Mouse (Mus musculus) lung, postnatal 14 days (tissue): ENCODE results near the gene Adam1b.
"Not testable (repeated sequence)": the region's sequence is repeated elsewhere in the genome, so short reads cannot be mapped to it uniquely, and the experiment has no call there.

ENCODE experiments used
- DNase-seq: peaks from one replicate; pipeline ENCODE4 v3.0.0; 2021

Gene Adam1b

DNA sequence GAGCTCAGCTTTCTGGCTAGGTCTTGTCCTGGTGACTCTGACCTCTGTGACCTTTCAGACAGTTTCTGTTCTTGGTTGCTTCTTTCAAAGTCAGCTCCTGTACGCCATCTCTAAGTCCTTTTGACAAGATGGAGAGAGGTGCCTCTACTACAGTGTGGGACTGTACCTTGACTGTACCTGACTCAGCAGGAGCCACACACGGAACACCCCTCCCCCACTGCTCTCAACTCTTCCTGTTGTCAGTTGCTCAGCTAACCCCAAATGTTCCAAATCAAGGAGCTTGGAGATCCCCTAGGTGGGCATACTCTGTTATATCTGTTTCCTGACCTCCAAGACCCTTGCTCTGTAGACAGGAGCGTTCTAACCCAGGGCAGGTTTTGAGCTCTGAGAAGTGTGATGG lies at the start of gene Adam1b:
Adam1b (minus strand) TSS at position 205 of the 400 bp plus-strand sequence.
- DNase-seq = no peak

DNA sequence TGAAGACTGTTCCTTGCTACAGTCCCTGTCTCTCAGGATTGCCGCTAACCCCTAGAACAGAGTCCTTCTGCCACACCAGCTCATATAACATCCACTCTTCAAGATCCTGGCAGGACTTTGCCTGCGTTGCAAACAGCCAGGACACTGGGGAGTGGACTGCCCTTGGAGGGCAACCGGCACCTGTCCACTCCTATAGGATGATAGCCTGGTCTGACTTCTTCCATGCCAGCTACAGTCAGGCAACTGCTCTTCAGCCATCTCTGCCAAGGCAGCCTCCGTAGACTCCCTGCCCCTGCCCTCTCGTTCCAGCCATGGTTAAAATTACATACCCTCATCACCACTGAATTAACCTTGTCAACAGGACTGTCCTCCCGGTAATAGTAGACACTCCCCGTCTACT lies 46.0 kb upstream of the Adam1b start:
- DNase-seq = no peak

DNA sequence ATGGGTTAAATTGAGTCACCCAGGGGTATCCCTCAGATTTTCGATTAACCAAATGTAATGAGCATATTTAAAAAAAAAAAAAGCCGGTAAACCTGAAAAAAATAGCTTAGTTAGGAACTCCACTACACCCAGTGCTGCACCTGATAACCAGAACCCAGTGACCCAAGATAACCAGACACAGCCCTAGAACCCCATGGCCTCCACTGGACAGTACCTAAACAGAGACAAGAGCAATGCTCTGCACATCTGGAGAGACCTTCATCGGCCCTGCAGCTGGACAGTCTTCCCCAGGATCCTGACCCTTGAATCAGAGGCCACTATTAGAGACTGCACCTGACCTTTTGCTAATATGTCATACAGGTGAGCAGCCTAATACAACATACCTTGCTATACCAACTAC lies 43.8 kb upstream of the Adam1b start:
- no peak for DNase-seq

DNA sequence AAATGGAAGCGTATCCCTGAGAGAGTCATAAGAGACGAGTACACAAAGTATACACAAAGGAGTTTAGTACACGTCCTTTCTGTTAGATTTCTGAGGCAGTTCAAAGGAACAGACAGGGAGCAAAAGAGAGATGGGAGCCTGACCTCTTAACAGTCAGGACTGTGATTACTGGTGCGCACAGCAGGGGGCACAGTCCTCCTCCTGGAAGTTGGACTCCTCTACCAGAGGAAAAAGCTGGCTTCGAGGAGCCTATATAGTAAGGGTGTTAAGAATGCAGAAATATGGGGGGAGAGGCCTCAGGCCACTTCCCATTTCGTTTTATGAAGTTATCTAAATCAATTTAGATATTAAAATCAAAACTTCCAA lies 43.3 kb upstream of the Adam1b start:
- DNase-seq = peak; percentile 57

DNA sequence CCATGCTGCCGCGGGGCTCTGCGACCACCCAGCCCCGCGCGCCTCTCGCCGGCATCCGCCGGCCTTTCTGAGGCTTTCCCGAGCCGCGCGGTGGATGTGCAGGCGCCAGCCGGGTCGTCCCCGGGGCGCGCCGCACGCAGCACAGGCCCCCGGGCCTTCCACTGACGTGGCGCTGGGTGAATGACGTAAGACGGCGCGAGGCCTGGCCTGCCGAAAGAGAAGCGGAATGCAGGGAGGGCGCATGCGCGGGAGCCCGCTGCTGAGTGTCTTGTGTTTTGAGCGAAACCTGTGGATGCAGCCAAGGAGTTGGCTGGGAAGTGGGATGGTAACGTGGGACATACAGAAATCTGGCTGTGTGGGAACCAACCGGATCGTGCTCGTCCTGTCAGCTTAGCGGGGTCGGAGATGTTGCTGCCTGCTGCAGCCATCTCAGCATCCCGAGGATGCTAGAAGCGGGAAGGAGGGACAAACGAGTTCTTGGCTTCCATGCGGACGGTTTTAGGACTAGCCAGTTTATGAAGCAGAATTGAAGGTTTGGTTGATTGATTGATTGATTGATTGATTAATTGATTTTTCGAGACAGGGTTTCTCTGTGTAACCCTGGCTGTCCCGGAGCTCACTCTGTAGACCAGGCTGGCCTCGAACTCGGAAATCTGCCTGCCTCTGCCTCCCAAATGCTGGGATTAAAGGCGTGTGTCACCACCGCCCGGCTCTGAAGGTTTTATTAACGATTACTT lies 42.7 kb upstream of the Adam1b start, which contains the start of gene Mapkapk5:
Mapkapk5 (minus strand) TSS at position 113 of the 737 bp plus-strand sequence.
- peak; percentile 98 for DNase-seq

DNA sequence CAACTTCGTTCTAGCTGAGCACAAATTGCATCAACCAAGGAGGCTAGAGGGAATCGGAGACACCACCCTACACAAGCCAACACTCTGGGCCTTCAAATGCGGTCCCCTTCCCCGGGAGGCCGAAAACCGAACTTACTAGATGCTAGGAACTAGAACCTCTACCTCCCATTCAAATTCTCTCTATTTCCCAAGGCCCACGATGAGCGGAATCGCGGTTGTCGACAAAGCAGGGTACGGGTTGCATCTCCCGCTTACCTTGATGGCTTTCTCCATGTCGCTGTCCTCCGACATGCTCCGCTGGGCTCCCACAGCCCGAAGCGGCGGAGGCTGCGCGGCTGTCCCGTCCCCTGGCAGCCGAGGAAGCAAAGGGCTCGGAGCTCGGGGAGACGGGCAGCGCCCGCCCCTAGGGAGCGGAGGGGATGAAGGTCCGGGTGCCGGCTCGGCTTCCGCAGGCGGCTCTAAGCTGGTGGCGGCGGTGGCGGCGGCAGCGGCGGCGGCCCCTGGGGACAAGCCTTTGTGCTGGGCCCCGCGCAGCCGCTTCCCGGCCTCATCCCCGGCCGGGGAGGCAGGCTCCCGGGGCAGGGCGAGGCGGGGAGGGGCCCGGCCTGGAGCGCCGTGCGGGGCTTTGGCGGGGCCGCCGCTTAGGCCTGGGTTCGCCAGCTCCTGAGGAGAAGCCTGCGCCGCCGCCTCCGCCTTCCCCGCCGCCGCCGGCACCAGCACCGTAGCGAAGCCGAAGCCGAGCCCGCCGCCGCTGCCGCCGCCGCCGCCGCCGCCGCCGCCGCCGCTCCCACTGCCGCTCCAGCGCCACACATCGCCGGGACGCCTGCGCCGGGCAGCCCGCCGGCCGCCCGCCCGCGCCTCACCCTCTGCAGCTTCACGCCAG lies 41.9 kb upstream of the Adam1b start, which contains the start of the genes Adam1a and Gm42878:
Adam1a (minus strand) TSS at position 573 of the 883 bp plus-strand sequence.
Gm42878 (minus strand) TSS at position 573 of the 883 bp plus-strand sequence.
- DNase-seq = peak; percentile 41

DNA sequence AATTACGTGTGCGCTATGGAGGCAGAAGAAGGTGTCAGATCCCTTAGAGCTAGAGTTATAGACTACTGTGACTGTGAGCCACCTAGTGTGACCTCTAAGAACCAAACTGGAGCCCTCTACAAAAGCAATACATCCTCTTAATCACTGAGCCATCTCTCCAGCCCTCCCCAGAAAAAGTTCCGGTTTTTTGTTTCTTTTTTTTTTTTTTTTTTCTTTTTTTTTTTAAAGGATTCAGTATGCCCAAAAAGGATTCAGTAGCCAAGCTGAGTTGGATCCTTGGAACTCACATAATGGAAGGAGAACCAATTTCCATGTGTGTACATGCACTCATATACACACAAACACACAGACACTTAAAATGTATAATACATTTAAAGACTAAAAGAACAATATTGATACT lies 40.1 kb upstream of the Adam1b start:
- DNase-seq = no peak

DNA sequence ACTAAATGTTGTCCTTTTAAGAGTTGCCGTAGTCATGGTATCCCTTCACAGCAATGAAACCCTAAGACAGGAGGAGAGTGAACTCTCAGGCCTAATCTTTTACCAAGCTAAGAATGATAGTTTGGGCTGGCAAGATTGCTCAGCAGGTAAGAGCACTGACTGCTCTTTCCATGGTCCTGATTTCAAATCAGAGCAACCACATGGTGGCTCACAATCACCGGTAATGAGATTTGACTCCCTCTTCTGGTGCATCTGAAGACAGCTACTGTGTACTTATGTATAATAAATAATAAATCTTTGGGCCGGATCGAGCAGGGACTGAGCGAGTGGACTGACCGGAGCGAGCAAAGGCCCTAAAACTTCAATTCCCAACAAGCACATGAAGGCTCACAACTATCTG lies 38.0 kb upstream of the Adam1b start:
- DNase-seq = no peak

DNA sequence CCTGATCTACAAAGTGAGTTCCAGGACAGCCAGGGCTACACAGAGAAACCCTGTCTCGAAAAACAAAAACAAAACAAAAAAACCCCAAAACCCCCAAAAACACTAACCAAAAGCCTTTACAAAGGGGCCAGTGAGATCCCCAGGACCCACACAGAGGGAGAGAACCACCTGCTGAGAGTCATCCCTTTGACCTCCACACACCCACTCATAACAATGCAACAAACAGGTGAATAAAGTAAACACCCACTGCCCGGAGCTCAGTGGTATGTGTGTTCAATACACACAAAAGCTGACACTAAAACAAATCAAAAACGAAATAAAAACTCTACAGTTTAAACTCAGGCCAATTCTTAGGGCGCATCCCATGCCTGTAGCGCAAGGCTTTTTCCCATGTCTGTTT lies 36.8 kb upstream of the Adam1b start:
- DNase-seq = no peak

DNA sequence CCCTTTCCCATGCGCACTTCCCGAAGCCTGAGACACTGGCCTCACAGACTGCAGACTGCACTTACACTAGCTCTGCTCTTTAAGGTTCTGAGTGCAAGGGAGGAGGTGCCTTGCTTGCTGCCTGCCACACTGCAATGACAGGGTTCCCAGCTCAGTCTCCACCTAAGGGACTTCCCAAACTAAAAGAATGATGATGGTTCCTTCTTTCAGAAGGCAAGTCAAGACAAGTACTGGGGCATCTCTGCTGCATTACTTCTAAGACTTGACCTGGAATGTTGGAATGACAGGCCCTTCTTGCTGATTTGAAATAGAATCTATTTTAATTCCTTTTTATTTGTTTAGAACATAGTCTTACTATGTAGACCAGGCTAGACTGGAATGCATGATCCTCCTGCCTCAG lies 34.4 kb upstream of the Adam1b start:
- no peak for DNase-seq

DNA sequence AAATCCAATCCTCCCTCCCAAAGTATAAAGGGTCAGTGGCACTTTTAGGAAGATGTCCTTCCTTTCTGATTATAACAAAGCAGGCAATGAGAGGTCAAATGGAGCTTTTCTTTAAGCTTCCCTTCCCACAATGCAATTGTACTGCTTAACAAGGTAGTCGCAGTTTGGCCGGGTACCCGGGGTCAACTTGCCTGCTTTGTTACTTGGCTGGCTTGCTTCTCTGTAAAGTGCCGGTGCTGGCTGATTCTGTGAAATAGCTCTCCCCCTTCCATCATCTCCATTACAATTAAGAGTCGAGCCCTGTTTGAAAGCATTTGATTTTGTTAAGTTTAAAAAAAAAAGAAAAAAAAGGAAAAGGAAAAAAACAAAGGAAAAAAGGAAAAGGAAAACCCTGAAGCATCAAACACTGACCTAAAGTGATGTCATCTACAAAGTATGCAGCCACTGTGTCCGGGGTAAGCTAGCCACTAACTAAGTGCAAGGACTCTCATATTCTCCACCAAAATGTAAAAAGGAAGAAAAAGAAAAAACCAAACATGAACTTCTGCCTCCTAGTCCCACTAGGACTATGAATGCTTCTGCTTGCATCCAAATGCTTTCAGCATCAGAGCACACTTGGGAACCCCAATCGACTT lies 33.8 kb upstream of the Adam1b start:
- no peak for DNase-seq

DNA sequence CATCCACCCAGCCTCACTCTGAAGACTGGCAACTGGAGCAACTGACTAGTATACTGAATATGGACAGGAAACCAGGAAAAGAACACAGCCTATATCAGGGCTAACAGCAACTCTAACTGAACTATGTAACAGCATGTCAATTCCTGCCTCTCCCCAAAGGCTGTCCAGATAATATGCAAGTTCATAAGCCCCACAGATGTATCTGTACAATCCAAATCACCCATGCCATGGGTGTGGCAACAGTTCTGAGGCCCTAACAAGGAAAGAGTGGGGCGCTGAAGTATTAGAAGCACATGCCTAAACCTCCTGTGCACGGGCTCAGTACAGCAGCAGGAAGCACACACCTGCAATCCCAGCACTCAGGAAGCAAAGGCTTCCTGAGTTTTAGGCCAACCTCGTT lies 31.9 kb upstream of the Adam1b start:
- no peak for DNase-seq

DNA sequence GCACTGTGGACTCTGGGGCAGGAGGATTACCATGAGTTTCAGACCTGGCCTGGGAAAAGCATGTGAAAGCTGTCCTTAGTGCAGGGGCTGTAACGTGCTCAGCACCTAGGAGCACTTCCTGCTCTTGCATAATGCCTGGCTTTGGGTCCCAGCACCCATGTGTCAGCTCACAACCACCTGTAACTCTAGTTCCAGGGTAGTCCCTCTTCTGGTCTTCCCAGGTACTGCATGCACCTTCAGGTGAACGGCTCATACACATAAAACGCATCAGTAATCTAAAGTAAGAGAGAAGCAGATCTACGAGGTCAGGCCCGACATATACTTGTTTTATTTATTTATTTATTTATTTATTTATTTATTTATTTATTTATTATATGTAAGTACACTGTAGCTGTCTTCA lies 31.3 kb upstream of the Adam1b start:
- DNase-seq = no peak

DNA sequence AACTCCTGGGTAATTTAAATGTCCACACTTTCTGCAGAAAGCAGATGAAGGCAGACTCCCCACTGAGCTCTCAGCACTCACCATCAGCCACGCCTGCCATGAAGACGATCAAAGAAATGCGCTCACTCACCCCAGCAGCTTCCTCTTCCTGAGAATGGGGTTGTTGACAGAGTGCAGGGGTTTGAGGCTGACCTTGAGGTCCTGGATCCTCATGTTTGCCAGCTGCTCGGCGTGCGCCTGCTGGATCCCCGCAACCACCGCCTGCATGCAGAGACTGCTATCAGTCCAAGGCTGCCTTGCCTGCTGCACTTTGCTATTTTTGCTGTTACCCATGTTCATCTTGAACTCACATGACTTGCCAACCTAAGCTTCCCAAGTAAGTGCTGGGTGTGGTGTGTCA lies 23.7 kb upstream of the Adam1b start:
- no peak for DNase-seq

DNA sequence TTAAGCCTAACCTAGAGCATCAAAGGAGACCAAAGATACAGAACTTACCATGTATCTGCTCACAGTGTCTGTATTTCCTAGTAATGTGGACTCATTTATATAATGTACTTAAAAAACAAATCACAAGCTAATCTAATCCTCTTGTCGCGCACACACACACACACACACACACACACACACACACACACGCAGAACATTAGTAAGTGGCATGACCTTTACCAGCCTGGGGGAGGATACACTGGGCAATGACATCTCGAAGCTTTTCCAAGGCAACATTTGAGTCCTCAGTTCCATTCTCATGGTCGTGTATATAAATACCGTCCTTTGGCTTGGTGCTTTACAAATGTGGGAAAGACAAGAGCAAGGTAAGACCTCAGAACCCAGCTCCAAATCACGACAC lies 23.3 kb upstream of the Adam1b start:
- no peak for DNase-seq

DNA sequence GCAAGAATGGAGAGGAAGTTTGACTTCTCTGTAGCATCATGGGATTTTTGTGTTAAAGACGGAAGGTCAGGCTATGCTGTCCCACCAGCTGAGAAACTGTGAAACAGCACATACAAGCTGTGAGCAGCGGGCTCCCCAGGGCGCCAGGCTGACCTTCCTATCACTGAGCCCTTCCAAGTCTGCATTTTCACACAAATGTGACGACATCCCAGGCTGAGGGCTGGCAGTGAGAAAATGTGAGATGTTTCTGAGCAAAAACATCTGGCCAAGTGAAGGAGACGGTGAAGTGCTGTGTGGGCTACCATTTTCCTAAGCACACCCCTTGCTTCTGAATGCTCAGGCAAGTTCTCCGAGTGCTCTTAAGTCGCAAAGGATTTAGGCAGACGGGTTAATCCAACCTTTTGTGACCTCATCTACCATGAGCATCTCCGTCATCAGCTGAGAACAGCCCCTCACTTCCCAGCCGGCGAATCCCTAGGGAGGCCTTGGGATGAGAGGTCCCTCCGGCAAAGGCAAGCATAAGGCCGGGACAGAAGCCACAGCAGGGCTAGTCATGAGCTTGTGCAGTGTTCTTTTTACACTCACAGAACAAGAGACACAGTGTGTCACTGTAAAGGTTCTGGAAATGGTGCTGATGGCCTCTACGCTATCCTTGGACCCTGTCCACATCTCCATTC lies 22.7 kb upstream of the Adam1b start:
- DNase-seq = peak; percentile 19

DNA sequence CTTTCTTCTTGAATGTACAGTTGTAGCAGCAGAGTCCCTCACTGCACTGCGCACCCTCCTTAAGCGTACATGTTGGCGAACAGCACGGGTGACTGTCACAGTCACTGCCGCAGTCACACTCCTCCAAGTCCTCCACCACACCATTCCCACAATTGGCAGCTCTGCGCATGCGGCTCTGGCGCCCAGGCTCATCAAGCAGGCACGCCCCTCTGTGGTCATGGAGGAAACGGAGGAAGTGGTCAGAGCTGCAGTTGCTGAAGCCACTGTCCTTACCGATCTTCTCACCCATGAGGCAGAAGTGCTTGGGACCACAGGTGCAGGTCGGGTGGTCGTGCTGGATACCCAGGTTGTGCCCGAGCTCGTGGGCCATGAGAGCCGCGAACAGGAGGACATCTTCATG lies 16.5 kb upstream of the Adam1b start:
- DNase-seq = not testable (repeated sequence)

DNA sequence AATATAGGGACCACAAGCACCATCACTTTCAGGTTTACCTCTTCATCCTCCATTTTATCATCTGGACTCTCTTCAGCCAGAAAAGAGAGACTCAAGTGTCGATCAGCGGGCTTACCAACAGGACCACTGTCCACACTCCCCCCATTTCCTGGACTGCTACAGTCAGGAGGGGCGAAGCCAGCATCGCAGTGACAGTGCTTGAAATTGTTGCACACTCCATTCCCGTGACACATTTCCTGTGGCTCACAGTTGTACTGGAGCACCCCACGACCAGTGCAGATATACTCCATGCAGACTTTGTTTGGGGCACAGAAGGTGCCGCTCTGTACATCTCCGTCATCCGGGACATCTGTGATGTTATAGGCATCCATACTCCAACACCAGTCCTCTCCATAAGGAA lies 15.7 kb upstream of the Adam1b start:
- no peak for DNase-seq

DNA sequence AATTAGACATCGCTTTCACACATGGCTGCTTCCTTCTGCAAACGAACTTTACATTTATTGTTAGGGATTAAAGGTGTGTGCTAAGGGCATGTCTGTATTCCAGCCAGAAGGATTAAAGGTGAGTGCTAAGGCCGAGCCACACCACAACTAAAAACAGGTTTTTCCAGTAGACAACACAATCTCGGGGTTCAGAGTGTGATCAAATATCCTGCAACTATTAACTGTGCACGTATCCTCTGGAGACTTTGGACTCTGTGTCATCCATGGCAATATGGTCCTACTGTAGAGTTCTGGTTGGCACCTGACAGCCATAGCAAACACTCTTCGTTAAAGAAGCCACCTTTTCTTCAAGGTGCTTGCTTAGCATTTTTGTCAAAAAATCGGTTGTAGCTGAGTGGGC lies 6.8 kb upstream of the Adam1b start:
- no peak for DNase-seq

DNA sequence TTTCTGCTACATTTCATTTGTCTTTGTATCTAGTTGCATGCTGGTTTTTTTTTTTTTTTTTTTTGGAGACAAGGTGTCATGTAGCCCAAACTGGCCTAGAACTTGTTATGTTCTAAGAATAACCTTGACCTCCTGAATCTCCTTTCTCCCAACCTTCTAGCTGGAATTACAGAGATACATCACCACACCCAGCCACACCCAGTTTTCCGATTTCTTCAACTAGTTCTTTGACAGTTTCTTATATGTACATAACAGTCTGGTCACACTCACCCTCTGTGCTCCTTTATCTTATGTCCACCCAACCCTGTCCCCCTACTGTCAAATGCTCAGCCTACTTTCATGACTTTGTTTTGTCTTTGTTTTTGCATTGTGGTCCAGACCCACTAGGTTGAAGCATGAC lies 3.6 kb upstream of the Adam1b start:
- no peak for DNase-seq

DNA sequence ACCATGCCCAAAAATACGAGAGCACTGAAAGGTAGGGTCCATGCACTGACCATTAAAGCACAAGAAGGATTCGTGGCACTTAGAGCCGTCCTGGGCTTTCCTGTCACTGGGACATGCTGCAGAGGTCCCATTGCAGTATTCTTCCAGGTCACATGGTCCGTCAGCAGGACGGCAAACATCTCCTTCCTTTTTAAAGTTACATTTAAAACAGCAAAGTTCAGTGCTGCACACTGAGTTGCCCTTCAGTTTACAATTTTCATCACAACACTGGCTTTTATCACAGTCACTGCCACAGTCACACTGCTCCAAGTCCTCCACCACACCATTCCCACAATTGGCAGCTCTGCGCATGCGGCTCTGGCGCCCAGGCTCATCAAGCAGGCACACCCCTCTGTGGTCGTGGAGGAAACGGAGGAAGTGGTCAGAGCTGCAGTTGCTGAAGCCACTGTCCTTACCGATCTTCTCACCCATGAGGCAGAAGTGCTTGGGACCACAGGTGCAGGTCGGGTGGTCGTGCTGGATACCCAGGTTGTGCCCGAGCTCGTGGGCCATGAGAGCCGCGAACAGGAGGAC lies 1.7 kb downstream of the Adam1b start:
- DNase-seq = not testable (repeated sequence)

DNA sequence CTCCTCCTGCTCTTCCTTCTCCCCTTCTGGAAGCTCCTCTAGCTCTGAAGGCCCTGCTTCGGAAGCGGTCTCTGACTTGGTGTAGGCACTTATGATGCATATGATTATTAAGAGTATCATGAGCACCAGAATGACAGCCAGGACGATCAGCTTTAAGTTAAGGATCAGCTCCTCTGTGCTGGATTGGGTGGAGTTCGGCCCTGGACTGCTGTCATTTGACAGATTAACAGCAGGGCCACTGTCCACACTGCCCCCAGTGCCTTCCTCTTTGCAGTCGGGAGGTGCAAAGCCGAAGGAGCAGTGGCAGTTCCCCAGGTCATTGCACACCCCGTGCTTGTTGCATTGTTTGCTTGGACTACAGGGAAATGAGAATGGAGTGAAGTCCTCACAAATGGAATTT lies 2.5 kb downstream of the Adam1b start:
- DNase-seq = no peak

DNA sequence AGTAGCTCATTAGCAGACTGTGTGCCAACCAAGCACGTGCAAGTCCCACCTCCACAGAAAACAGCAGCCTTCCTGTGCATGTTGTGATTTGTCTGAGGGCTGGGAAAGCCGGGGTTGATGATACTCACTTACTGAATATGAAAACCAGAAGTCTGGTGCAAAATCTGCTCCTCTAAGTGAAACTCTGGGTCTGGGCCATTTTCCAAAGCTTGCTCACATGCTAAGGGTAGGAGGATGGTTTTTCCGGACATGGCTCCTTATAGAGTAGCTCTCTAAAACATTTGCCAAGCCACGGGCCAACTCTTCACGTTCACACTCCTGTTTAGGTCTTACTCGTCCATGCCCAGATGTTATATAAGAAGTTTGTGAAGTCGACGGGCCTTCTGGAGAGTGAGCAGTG lies 9.9 kb downstream of the Adam1b start:
- no peak for DNase-seq
